Mouse (Mus musculus) adrenal gland, postnatal 14 days (tissue): ENCODE results near the gene Ctsd. TPM values are rescaled to one million over a fixed set of nuclear protein-coding genes. Genes with fewer than 3 reads are reported as not detected.
"Not testable (repeated sequence)": the region's sequence is repeated elsewhere in the genome, so short reads cannot be mapped to it uniquely, and the experiment has no call there.

Experiments used
- DNase-seq: peaks from one replicate; pipeline ENCODE4 v3.0.0; 2021; ENCODE audit warnings: mixed read lengths
- total RNA-seq: library from RNA; stranded (reverse); gene quantifications from 2 replicates; pipeline ENCODE4 v1.2.3, GENCODE M21; 2021

Gene Ctsd
- total RNA-seq, 1 experiment from 2014 or later = 680 TPM

DNA sequence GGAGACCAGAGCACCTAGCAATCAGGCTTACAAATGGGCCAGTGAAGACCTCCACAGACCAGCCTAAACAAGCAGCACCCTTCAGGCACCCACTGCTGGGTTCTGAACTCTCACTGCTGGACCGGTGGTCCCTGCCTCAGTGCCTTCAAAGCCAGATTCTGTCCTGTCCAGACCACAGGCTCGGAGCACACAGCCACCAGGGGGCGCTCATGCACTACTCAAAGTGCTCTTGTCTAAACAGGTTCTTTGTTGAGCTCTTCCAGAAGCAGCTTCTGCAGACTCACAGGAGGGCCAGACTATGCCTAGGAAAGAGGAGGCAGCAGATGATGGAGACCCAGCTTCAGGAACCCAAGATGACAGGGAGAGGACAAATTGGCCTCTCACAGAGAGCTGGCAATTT is 53.6 kb downstream of the Ctsd start:
- peak; percentile 93 for DNase-seq

DNA sequence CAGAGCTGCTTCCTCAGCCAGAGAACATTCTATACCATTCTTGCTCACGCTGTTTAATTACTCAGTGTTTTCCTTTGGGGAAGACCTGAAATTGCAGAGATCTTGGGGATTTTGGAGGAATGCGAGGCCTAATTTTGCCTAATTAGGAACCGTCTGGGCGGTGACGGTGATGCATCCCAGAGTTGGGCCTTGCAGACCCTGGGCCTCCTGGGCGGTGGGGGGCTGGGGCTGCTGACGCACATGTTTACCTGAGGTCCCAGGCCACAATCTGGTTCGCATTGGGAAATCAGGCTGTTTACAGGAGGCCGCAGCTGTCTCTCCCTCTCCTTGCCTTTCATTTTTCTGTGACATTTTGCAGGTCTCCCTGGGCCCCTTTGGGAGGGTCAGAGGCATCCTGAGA is 55.1 kb downstream of the Ctsd start:
- not testable (repeated sequence) for DNase-seq

GRCm38 (mm10) chr7:142331281-142331680 is 56.6 kb downstream of the Ctsd start:
- no peak for DNase-seq

DNA sequence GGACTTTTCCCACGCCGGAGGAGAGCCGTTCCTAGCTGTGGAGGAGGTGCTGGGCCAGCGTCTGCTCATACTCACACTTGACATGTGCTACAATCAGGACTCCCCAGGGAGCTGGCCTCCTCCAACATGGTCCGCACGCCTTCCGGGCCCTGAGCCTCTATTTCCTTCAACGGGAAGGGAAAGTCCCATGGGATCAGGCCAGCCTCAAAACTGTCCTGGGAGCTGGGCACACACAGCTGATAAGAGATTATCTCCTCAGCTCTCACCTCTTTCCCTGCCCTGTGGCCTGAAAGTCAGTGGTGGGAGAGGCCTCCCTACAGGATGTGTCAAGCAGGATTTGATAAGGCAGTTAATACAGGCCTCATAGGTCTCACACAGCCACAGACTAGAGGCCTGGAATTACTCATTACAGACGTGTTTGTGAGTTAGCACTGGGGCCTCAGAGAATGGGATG is 57.5 kb downstream of the Ctsd start:
- peak; percentile 62 for DNase-seq

GRCm38 (mm10) chr7:142328507-142328906 is 59.3 kb downstream of the Ctsd start:
- DNase-seq = no peak

GRCm38 (mm10) chr7:142326714-142327445 is 61.0 kb downstream of the Ctsd start:
- DNase-seq = peak; percentile 57

Other genes with a start within 250 kb of the Ctsd start
- not detected in 2 replicates for gene Gm45337, start 243.4 kb downstream of the Ctsd start, total RNA-seq
- gene Gm29735, start 230.9 kb downstream of the Ctsd start, total RNA-seq = not detected in 2 replicates
- not detected in 2 replicates for gene Gm4553, start 222.3 kb downstream of the Ctsd start, total RNA-seq
- not detected in 2 replicates for gene Krtap5-2, start 212.0 kb downstream of the Ctsd start, total RNA-seq
- gene Gm10153, start 197.6 kb downstream of the Ctsd start, total RNA-seq = not detected in 2 replicates
- not detected in 2 replicates for gene Krtap5-3, start 186.7 kb downstream of the Ctsd start, total RNA-seq
- not detected in 2 replicates for gene Gm7579, start 176.2 kb downstream of the Ctsd start, total RNA-seq
- gene Krtap5-5, start 158.1 kb downstream of the Ctsd start, total RNA-seq = not detected in 2 replicates
- not detected in 2 replicates for gene Gm40460, start 147.0 kb downstream of the Ctsd start, total RNA-seq
- not detected in 2 replicates for gene Gm2431, start 129.7 kb downstream of the Ctsd start, total RNA-seq
- not detected in 2 replicates for gene Gm4559, start 113.7 kb downstream of the Ctsd start, total RNA-seq
- not detected in 2 replicates for gene Krtap5-1, start 90.9 kb downstream of the Ctsd start, total RNA-seq
- not detected in 2 replicates for gene Krtap5-4, start 84.5 kb downstream of the Ctsd start, total RNA-seq
- 3.8 and 5.1 TPM in 2 replicates for gene Ifitm10, start 14.3 kb downstream of the Ctsd start, total RNA-seq
- gene Gm49369, start 5.4 kb downstream of the Ctsd start, total RNA-seq = 1.4 TPM in 1 of 2 replicates, not detected in the other
- gene Syt8, start 46.8 kb upstream of the Ctsd start, total RNA-seq = not detected in 2 replicates
- 0.56 and 0.67 TPM in 2 replicates for gene Tnni2, start 53.8 kb upstream of the Ctsd start, total RNA-seq
- gene Lsp1, start 72.8 kb upstream of the Ctsd start, total RNA-seq = 20.4 and 52.3 TPM in 2 replicates
- gene Tnnt3, start 110.8 kb upstream of the Ctsd start, total RNA-seq = 1.1 and 1.8 TPM in 2 replicates
- 13.3 and 17.9 TPM in 2 replicates for gene Mrpl23, start 144.6 kb upstream of the Ctsd start, total RNA-seq